Mouse (Mus musculus): Measurements from ENCODE around the gene Ofd1.

Gene Ofd1

GRCm38 (mm10) chrX:166440616-166441063 lies at the start of gene Ofd1:
Gene Ofd1 (minus strand): TSS chrX:166440704.
- no peak for TF ChIP-seq NANOG (IDR thresholded peaks at IDR 0.05; ENCODE audit: borderline replicate concordance, low read length)
- no peak for TF ChIP-seq POU5F1 (IDR thresholded peaks at IDR 0.05; ENCODE audit: borderline replicate concordance, low read length)
- TF ChIP-seq CTCF (conservative IDR thresholded peaks at IDR 0.05; ENCODE audit: low read length), result no peak
- peaks cover 24% of the 10 kb centered on the region for H3K36me3 ChIP-seq (ENCODE audit: insufficient read depth, low read length)

GRCm38 (mm10) chrX:166479365-166479983 lies 39.0 kb upstream of the Ofd1 start, which contains the start of gene Rab9:
Gene Rab9 (minus strand): TSS chrX:166479867.
- no peaks in the 10 kb centered on the region for H3K27me3 ChIP-seq (ENCODE audit: insufficient read depth, low read length)
- peaks cover 25% of the 10 kb centered on the region for H3K36me3 ChIP-seq (ENCODE audit: insufficient read depth, low read length)
- H3K9me3 ChIP-seq (ENCODE audit: low read length), result no peaks in the 10 kb centered on the region
- H3K4me1 ChIP-seq (replicated peaks; ENCODE audit: low read depth, low read length), result peaks cover 30% of the 10 kb centered on the region
- peak within 1 kb of the TSS; percentile 84 for H3K4me3 ChIP-seq (replicated peaks; ENCODE audit: low read length)
- TF ChIP-seq NANOG (IDR thresholded peaks at IDR 0.05; ENCODE audit: borderline replicate concordance, low read length) (no peak), POU5F1 (IDR thresholded peaks at IDR 0.05; ENCODE audit: borderline replicate concordance, low read length) (no peak), CTCF (conservative IDR thresholded peaks at IDR 0.05; ENCODE audit: low read length) (no peak)

More at GRCm38 (mm10) chrX:166440616-166441063, at the start of gene Ofd1:
- Histone ChIP-seq H3K4me3 (replicated peaks; ENCODE audit: low read length) (peak within 1 kb of the TSS; percentile 85), H3K4me1 (replicated peaks; ENCODE audit: low read depth, low read length) (peaks cover 11% of the 10 kb centered on the region; the same call in 1 of the 2 replicates), H3K9me3 (ENCODE audit: low read length) (no peaks in the 10 kb centered on the region), H3K27me3 (ENCODE audit: insufficient read depth, low read length) (no peaks in the 10 kb centered on the region)

GRCm38 (mm10) chrX:166478631-166479364 lies 38.3 kb upstream of the Ofd1 start:
- H3K9me3 ChIP-seq (ENCODE audit: low read length), result no peaks in the 10 kb centered on the region
- peaks cover 37% of the 10 kb centered on the region for H3K4me1 ChIP-seq (replicated peaks; ENCODE audit: low read depth, low read length)
- no peaks in the 10 kb centered on the region for H3K27me3 ChIP-seq (ENCODE audit: insufficient read depth, low read length)
- TF ChIP-seq NANOG (IDR thresholded peaks at IDR 0.05; ENCODE audit: borderline replicate concordance, low read length) (no peak), CTCF (conservative IDR thresholded peaks at IDR 0.05; ENCODE audit: low read length) (no peak), POU5F1 (IDR thresholded peaks at IDR 0.05; ENCODE audit: borderline replicate concordance, low read length) (no peak)
- H3K36me3 ChIP-seq (ENCODE audit: insufficient read depth, low read length), result peaks cover 31% of the 10 kb centered on the region
- peak overlapping the region; percentile 84 for H3K4me3 ChIP-seq (replicated peaks; ENCODE audit: low read length)

- no peaks in the 10 kb centered on the region for H3K27me3 ChIP-seq (ENCODE audit: insufficient read depth, low read length)
Observed at GRCm38 (mm10) chrX:166477393-166477792, 36.9 kb upstream of the Ofd1 start.

GRCm38 (mm10) chrX:166472612-166473011 lies 32.1 kb upstream of the Ofd1 start:
- no peaks in the 10 kb centered on the region for H3K9me3 ChIP-seq (ENCODE audit: low read length)
- H3K36me3 ChIP-seq (ENCODE audit: insufficient read depth, low read length), result peaks cover 61% of the 10 kb centered on the region

More at GRCm38 (mm10) chrX:166477393-166477792, 36.9 kb upstream of the Ofd1 start:
- no peak for TF ChIP-seq CTCF (conservative IDR thresholded peaks at IDR 0.05; ENCODE audit: low read length)
- TF ChIP-seq NANOG (IDR thresholded peaks at IDR 0.05; ENCODE audit: borderline replicate concordance, low read length), result no peak
- no peak for TF ChIP-seq POU5F1 (IDR thresholded peaks at IDR 0.05; ENCODE audit: borderline replicate concordance, low read length)
- no peaks in the 10 kb centered on the region for H3K9me3 ChIP-seq (ENCODE audit: low read length)
- H3K4me1 ChIP-seq (replicated peaks; ENCODE audit: low read depth, low read length), result peaks cover 47% of the 10 kb centered on the region
- peaks cover 37% of the 10 kb centered on the region for H3K36me3 ChIP-seq (ENCODE audit: insufficient read depth, low read length)
- H3K4me3 ChIP-seq (replicated peaks; ENCODE audit: low read length), result peak overlapping the region; percentile 84; the same call in 1 of the 2 replicates

GRCm38 (mm10) chrX:166468321-166468720 lies 27.8 kb upstream of the Ofd1 start:
- no peaks in the 10 kb centered on the region for H3K27me3 ChIP-seq (ENCODE audit: insufficient read depth, low read length)
- TF ChIP-seq NANOG (IDR thresholded peaks at IDR 0.05; ENCODE audit: borderline replicate concordance, low read length), result no peak
- TF ChIP-seq POU5F1 (IDR thresholded peaks at IDR 0.05; ENCODE audit: borderline replicate concordance, low read length), result no peak
- no peak for TF ChIP-seq CTCF (conservative IDR thresholded peaks at IDR 0.05; ENCODE audit: low read length)

More at GRCm38 (mm10) chrX:166472612-166473011, 32.1 kb upstream of the Ofd1 start:
- TF ChIP-seq NANOG (IDR thresholded peaks at IDR 0.05; ENCODE audit: borderline replicate concordance, low read length) (no peak), CTCF (conservative IDR thresholded peaks at IDR 0.05; ENCODE audit: low read length) (no peak), POU5F1 (IDR thresholded peaks at IDR 0.05; ENCODE audit: borderline replicate concordance, low read length) (no peak)
- Histone ChIP-seq H3K4me3 (replicated peaks; ENCODE audit: low read length) (no peak overlapping the region), H3K4me1 (replicated peaks; ENCODE audit: low read depth, low read length) (peaks cover 68% of the 10 kb centered on the region), H3K27me3 (ENCODE audit: insufficient read depth, low read length) (no peaks in the 10 kb centered on the region)

GRCm38 (mm10) chrX:166455525-166455924 lies 15.0 kb upstream of the Ofd1 start:
- Histone ChIP-seq H3K27me3 (ENCODE audit: insufficient read depth, low read length) (no peaks in the 10 kb centered on the region), H3K4me3 (replicated peaks; ENCODE audit: low read length) (no peak overlapping the region), H3K4me1 (replicated peaks; ENCODE audit: low read depth, low read length) (no peaks in the 10 kb centered on the region), H3K9me3 (ENCODE audit: low read length) (no peaks in the 10 kb centered on the region), H3K36me3 (ENCODE audit: insufficient read depth, low read length) (peaks cover 39% of the 10 kb centered on the region)
- TF ChIP-seq NANOG (IDR thresholded peaks at IDR 0.05; ENCODE audit: borderline replicate concordance, low read length) (no peak), POU5F1 (IDR thresholded peaks at IDR 0.05; ENCODE audit: borderline replicate concordance, low read length) (no peak), CTCF (conservative IDR thresholded peaks at IDR 0.05; ENCODE audit: low read length) (no peak)

More at GRCm38 (mm10) chrX:166468321-166468720, 27.8 kb upstream of the Ofd1 start:
- peaks cover 49% of the 10 kb centered on the region for H3K4me1 ChIP-seq (replicated peaks; ENCODE audit: low read depth, low read length)
- H3K36me3 ChIP-seq (ENCODE audit: insufficient read depth, low read length), result peaks cover 37% of the 10 kb centered on the region
- no peaks in the 10 kb centered on the region for H3K9me3 ChIP-seq (ENCODE audit: low read length)
- H3K4me3 ChIP-seq (replicated peaks; ENCODE audit: low read length), result no peak overlapping the region

GRCm38 (mm10) chrX:166454331-166454730 lies 13.8 kb upstream of the Ofd1 start:
- Histone ChIP-seq H3K36me3 (ENCODE audit: insufficient read depth, low read length) (peaks cover 37% of the 10 kb centered on the region), H3K9me3 (ENCODE audit: low read length) (no peaks in the 10 kb centered on the region), H3K4me1 (replicated peaks; ENCODE audit: low read depth, low read length) (no peaks in the 10 kb centered on the region), H3K27me3 (ENCODE audit: insufficient read depth, low read length) (no peaks in the 10 kb centered on the region), H3K4me3 (replicated peaks; ENCODE audit: low read length) (no peak overlapping the region)
- TF ChIP-seq NANOG (IDR thresholded peaks at IDR 0.05; ENCODE audit: borderline replicate concordance, low read length) (no peak), POU5F1 (IDR thresholded peaks at IDR 0.05; ENCODE audit: borderline replicate concordance, low read length) (no peak), CTCF (conservative IDR thresholded peaks at IDR 0.05; ENCODE audit: low read length) (no peak)
